Mouse (Mus musculus): ENCODE results near the gene Kdm5b.

Kdm5b gene

GRCm38 (mm10) chr1:134551869-134552268 lies 8.1 kb upstream of the Kdm5b start:
- no peak for DNase-seq (ENCODE audit: low spot score)

GRCm38 (mm10) chr1:134552396-134552795 lies 7.6 kb upstream of the Kdm5b start:
- no peak for DNase-seq (ENCODE audit: low spot score)

GRCm38 (mm10) chr1:134555240-134555870 lies 4.6 kb upstream of the Kdm5b start:
- DNase-seq (ENCODE audit: low spot score), result peak; percentile 36

- peak; percentile 53 for DNase-seq (ENCODE audit: low spot score)
Measured at GRCm38 (mm10) chr1:134555871-134556670, 3.9 kb upstream of the Kdm5b start.

GRCm38 (mm10) chr1:134556671-134557218 lies 3.2 kb upstream of the Kdm5b start:
- peak; percentile 95 for DNase-seq (ENCODE audit: low spot score)

GRCm38 (mm10) chr1:134558511-134558910 lies 1.5 kb upstream of the Kdm5b start:
- no peak for DNase-seq (ENCODE audit: low spot score)

- no peak for DNase-seq (ENCODE audit: low spot score)
Measured at GRCm38 (mm10) chr1:134559226-134559625, 745 bp upstream of the Kdm5b start.

GRCm38 (mm10) chr1:134560396-134560795 lies 425 bp downstream of the Kdm5b start:
- DNase-seq (ENCODE audit: low spot score), result no peak

- DNase-seq (ENCODE audit: low spot score), result peak; percentile 42
Measured at GRCm38 (mm10) chr1:134560801-134561769, 1.1 kb downstream of the Kdm5b start.

GRCm38 (mm10) chr1:134561770-134562143 lies 1.8 kb downstream of the Kdm5b start:
- DNase-seq (ENCODE audit: low spot score), result no peak

- no peak for DNase-seq (ENCODE audit: low spot score)
Measured at GRCm38 (mm10) chr1:134562457-134562856, 2.5 kb downstream of the Kdm5b start.

- DNase-seq (ENCODE audit: low spot score), result no peak
Measured at GRCm38 (mm10) chr1:134563726-134564125, 3.8 kb downstream of the Kdm5b start.

- DNase-seq (ENCODE audit: low spot score), result no peak
Measured at GRCm38 (mm10) chr1:134567511-134567910, 7.5 kb downstream of the Kdm5b start.

GRCm38 (mm10) chr1:134570171-134570570 lies 10.2 kb downstream of the Kdm5b start:
- no peak for DNase-seq (ENCODE audit: low spot score)

- no peak for DNase-seq (ENCODE audit: low spot score)
Measured at GRCm38 (mm10) chr1:134570631-134571030, 10.7 kb downstream of the Kdm5b start.

GRCm38 (mm10) chr1:134573300-134573931 lies 13.4 kb downstream of the Kdm5b start:
- DNase-seq (ENCODE audit: low spot score), result no peak

- no peak for DNase-seq (ENCODE audit: low spot score)
Measured at GRCm38 (mm10) chr1:134573932-134574315, 14.0 kb downstream of the Kdm5b start.

GRCm38 (mm10) chr1:134577384-134578120 lies 17.6 kb downstream of the Kdm5b start:
- DNase-seq (ENCODE audit: low spot score), result no peak

- DNase-seq (ENCODE audit: low spot score), result no peak
Measured at GRCm38 (mm10) chr1:134580796-134581195, 20.8 kb downstream of the Kdm5b start.

GRCm38 (mm10) chr1:134583560-134583959 lies 23.6 kb downstream of the Kdm5b start:
- DNase-seq (ENCODE audit: low spot score), result no peak

GRCm38 (mm10) chr1:134589676-134590075 lies 29.7 kb downstream of the Kdm5b start:
- no peak for DNase-seq (ENCODE audit: low spot score)

All from embryo, embryonic 10 days (tissue).